Mouse (Mus musculus) stomach, postnatal 0 days (tissue): Measurements from ENCODE around the gene 1700028K03Rik.

ENCODE experiments used
- CTCF ChIP-seq: IDR thresholded peaks from 2 replicates; pipeline ENCODE4 v1.5.1; 2016; ENCODE audit warnings: antibody characterized with exemption, low read depth, mild to moderate bottlenecking, moderate library complexity
- EP300 ChIP-seq: optimal IDR thresholded peaks from 2 replicates; pipeline ENCODE3; 2016; ENCODE audit warnings: antibody characterized with exemption

GRCm38 (mm10) chr5:107511326-107511725 lies 23.2 kb upstream of the 1700028K03Rik start:
- TF ChIP-seq CTCF (no peak), EP300 (no peak)
